Mouse (Mus musculus) stomach, embryonic 14.5 days (tissue): ENCODE measurements around the gene Ilvbl. TPM values are rescaled to one million over a fixed set of nuclear protein-coding genes. Genes with fewer than 3 reads are reported as not detected.
"Not testable (repeated sequence)": the region's sequence is repeated elsewhere in the genome, so short reads cannot be mapped to it uniquely, and the experiment has no call there.

Experiments used
- ATAC-seq: fragments of 200-750 bp; cut with Nextera tagmentation; 2 replicates; pipeline ENCODE4 v1.8.0; 2017; ENCODE audit warnings: low read depth, moderate TSS enrichment; ENCODE audit not compliant: insufficient number of reproducible peaks, insufficient read depth, low FRiP score
- H3K27ac ChIP-seq: fragments of 300-500 bp; sonication (generic); 2 replicates; pipeline ENCODE4 v1.5.1; 2014; ENCODE audit warnings: mild to moderate bottlenecking, low read length, moderate library complexity, mixed read lengths
- H3K27me3 ChIP-seq: fragments of 300-500 bp; sonication (generic); 2 replicates; pipeline ENCODE4 v1.6.1; 2014; ENCODE audit warnings: low read length, control low read depth, mixed read lengths; ENCODE audit not compliant: control insufficient read depth, insufficient read depth
- H3K36me3 ChIP-seq: fragments of 300-500 bp; sonication (generic); 2 replicates; pipeline ENCODE4 v1.6.1; 2014; ENCODE audit warnings: mild to moderate bottlenecking, control low read depth, low read length, moderate library complexity, mixed read lengths; ENCODE audit not compliant: control insufficient read depth, insufficient read depth
- H3K4me1 ChIP-seq: fragments of 300-500 bp; sonication (generic); 2 replicates; pipeline ENCODE4 v1.6.1; 2014; ENCODE audit warnings: low read length, control low read depth, mixed read lengths; ENCODE audit not compliant: control insufficient read depth, insufficient read depth
- H3K4me2 ChIP-seq: fragments of 300-500 bp; sonication (generic); replicated peaks from 2 replicates; pipeline ENCODE4 v1.6.1; 2014; ENCODE audit warnings: low read depth, low read length, control low read depth
- H3K4me3 ChIP-seq: fragments of 300-500 bp; sonication (generic); 2 replicates; pipeline ENCODE4 v1.5.1; 2014; ENCODE audit warnings: low read depth, low read length, control low read depth
- H3K9ac ChIP-seq: fragments of 300-500 bp; sonication (generic); replicated peaks from 2 replicates; pipeline ENCODE4 v1.6.1; 2014; ENCODE audit warnings: low read depth, mild to moderate bottlenecking, control low read depth, low read length, moderate library complexity, mixed read lengths
- H3K9me3 ChIP-seq: fragments of 300-500 bp; sonication (generic); 2 replicates; pipeline ENCODE4 v1.6.1; 2016; ENCODE audit warnings: low read depth, low read length, control low read depth; ENCODE audit not compliant: control insufficient read depth
- WGBS: fragments of 180-500 bp; shearing (Covaris S2); extraction: QIAGEN DNeasy Blood & Tissue Kit; methylation state at CpG from one replicate; pipeline ENCODE4 v1.1.7; 2014; 5-methylcytosine and 5-hydroxymethylcytosine counted together
- polyA plus RNA-seq: library from polyadenylated mRNA; unstranded; fragments of >200 nt; fragmentation: Nextera tagmentation; extraction: Ambion mirVana; gene quantifications from 2 replicates; pipeline ENCODE4 v1.2.1, GENCODE M21; 2014

Gene Ilvbl
- polyA plus RNA-seq: 36.0 and 44.4 TPM in 2 replicates

DNA sequence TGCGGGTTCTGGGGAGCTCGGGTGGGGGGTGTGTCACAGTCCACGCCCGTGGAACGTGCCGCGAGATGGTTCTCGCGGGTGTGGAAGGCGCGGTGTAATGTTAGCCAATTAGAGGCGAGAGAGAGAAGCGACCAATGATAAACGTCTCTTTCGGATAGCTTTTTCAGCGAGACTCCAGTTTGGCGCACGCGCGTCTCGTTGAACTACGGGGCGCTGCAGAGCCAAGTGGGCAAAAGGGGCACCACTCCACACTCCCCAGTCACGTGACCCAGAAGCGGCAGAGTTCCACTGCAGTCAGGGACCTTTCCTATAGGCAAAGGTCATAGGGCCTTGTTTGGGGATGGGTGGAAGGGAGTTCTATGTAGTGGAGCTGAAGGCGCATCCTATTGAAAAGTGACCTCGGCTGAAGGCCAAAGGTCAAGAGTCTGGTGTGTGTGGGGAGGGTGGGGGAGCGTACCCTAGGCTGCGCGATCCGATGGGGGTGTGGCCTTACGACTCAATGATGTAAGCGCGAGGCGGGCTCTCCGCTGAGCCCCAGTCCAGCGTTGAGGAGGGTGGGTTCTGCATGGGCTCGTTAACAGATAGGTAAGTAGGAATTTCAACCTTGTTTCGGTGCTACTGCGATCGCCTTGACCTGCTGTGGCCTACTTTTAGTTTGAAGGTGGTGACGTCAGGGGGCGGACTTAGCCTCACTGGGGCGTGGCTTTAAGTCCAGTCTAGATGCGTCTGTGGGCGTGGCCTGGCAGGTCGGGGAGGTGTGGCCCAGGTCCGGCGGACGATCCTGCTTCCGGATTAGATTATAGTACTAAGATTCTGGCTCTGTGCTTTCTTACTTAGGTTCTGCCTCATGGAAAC is at the start of gene Ilvbl:
TSS of gene Ilvbl (plus strand) at position 97 of the 855 bp plus-strand sequence.
- Histone ChIP-seq H3K4me2 (peak within 1 kb of the TSS; percentile 66), H3K9me3 (no peaks in the 10 kb centered on the region), H3K36me3 (peaks cover 8% of the 10 kb centered on the region), H3K27ac (peak within 1 kb of the TSS; percentile 87), H3K4me1 (peaks cover 4% of the 10 kb centered on the region), H3K27me3 (no peaks in the 10 kb centered on the region), H3K9ac (peak within 1 kb of the TSS; percentile 50), H3K4me3 (peak within 1 kb of the TSS; percentile 61)
- under 1% methylated on average over 51 of the region's 51 CpGs for WGBS
- peak; percentile 89 for ATAC-seq

GRCm38 (mm10) chr10:78525071-78525470 is 49.1 kb upstream of the Ilvbl start:
- H3K36me3 ChIP-seq, H3K9ac ChIP-seq, H3K4me2 ChIP-seq, H3K9me3 ChIP-seq, H3K27me3 ChIP-seq, ATAC-seq, H3K27ac ChIP-seq, H3K4me1 ChIP-seq, H3K4me3 ChIP-seq: not testable (repeated sequence)
- 54% methylated on average over 3 of the region's 3 CpGs for WGBS

DNA sequence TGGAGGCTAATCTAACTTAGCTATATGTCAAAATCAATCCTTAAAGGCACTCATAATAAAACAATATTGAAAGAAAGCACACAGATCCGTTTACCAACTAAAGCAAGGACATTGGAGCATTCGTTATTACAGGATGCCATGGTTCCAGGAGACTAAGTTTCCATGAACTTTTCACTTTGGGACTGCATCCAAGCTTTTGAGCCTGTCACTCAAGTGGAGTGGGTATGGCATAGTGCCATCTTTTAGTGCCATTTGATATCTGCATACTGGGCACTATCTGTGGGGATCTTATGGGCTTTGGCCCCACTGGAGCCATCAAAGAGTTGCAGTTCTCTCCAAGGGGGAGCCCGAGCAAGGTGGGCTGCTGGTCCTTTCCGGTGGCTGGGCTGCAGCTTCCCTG is 48.6 kb upstream of the Ilvbl start:
- Histone ChIP-seq H3K9ac (no peak overlapping the region), H3K9me3 (no peaks in the 10 kb centered on the region), H3K4me2 (no peak overlapping the region), H3K27ac (no peak overlapping the region), H3K27me3 (no peaks in the 10 kb centered on the region), H3K4me3 (no peak overlapping the region), H3K36me3 (no peaks in the 10 kb centered on the region), H3K4me1 (no peaks in the 10 kb centered on the region)
- 53% methylated on average over 4 of the region's 4 CpGs for WGBS
- ATAC-seq: no peak

DNA sequence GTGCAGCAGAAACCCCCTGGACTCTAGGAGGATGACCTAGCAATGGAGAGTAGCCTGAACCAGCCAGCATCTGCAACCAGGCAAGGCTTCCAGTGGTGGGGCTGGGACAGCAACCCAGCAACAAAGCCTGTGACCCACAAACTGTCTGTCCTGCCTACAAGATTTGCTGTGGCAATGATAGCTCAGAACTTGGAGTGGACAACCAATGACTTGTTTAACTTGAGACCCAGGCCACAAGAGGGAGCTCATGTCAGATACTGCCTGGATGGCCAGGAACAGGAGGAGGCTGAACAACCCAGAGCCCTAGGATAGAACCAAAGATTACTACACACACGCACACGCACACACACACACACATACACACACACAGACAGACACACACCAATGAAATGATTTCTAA is 33.2 kb upstream of the Ilvbl start:
- 56% methylated on average over 2 of the region's 2 CpGs for WGBS
- Histone ChIP-seq H3K4me1 (no peaks in the 10 kb centered on the region), H3K9ac (no peak overlapping the region), H3K4me3 (no peak overlapping the region), H3K27ac (no peak overlapping the region), H3K9me3 (no peaks in the 10 kb centered on the region), H3K27me3 (no peaks in the 10 kb centered on the region), H3K36me3 (no peaks in the 10 kb centered on the region), H3K4me2 (no peak overlapping the region)
- no peak for ATAC-seq

DNA sequence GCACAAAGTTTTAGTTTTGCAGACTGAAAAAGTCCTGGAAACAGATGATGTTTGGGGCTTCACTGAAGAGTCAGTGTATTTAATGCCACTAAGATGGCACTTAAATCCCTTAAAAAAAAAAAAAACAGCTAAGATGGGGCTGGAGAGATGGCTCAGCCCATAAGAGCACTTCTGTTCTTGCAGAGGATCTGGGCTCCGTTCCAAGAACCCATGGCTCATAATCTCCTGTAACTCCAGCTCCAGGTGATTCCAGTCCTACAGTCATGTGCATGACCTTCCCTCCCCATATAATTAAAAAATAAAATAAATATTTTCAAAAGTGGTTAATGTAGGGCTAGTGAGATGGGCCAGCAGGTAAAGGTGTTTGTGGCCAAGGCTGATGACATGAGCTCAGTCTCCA is 9.1 kb upstream of the Ilvbl start:
- WGBS: 73% methylated on average over 1 of the region's 1 CpGs
- Histone ChIP-seq H3K36me3 (no peaks in the 10 kb centered on the region), H3K4me3 (no peak overlapping the region), H3K27me3 (no peaks in the 10 kb centered on the region), H3K9me3 (no peaks in the 10 kb centered on the region), H3K27ac (no peak overlapping the region), H3K4me1 (no peaks in the 10 kb centered on the region), H3K9ac (no peak overlapping the region), H3K4me2 (no peak overlapping the region)
- no peak for ATAC-seq

DNA sequence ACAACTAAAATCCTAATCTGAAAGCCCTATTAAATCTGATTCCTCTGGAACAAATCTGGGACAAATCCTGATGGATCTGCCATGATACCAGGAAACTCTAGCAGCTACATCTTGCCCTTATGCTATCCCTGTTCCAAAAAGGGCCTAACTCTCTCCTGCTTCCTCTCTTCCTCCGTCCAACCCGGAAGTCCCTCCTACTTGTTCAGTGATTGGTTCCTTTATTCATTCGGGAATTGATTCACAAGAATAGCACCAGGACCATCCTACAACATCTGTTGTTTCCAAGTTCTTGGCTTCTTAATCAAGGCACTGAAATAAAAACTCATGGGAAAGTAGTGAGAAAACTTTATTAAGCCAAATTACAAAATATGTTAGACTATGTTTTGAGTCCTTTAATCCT is 5.0 kb upstream of the Ilvbl start:
- H3K4me1 ChIP-seq: no peaks in the 10 kb centered on the region
- no peaks in the 10 kb centered on the region for H3K9me3 ChIP-seq
- WGBS: 76% methylated on average over 3 of the region's 3 CpGs
- no peak overlapping the region for H3K27ac ChIP-seq
- no peak overlapping the region for H3K4me3 ChIP-seq
- ATAC-seq: no peak
- H3K27me3 ChIP-seq: no peaks in the 10 kb centered on the region
- no peak overlapping the region for H3K9ac ChIP-seq
- H3K4me2 ChIP-seq: no peak overlapping the region
- H3K36me3 ChIP-seq: no peaks in the 10 kb centered on the region

DNA sequence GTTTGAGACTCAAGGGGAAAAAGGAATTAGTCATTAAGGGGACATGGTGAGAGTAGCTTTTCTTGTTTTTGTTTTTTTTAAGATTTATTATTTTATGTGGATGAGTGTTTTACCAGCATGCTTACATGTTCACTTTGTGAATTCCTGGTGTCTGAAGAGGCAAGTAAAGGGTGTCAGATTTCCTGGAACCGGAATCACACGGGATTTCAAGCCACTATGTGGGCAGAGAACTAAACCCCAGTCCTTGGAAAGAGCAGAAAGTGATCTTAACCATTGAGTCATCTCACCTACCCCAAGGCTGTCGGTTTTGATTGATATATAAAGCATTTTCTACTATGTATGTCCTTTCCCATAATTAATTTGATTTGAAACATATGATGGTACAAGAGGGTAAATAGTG is 4.5 kb upstream of the Ilvbl start:
- H3K4me1 ChIP-seq: no peaks in the 10 kb centered on the region
- no peak for ATAC-seq
- H3K27ac ChIP-seq: no peak overlapping the region
- no peaks in the 10 kb centered on the region for H3K9me3 ChIP-seq
- H3K4me3 ChIP-seq: no peak overlapping the region
- no peak overlapping the region for H3K9ac ChIP-seq
- 53% methylated on average over 3 of the region's 3 CpGs for WGBS
- no peak overlapping the region for H3K4me2 ChIP-seq
- H3K27me3 ChIP-seq: no peaks in the 10 kb centered on the region
- H3K36me3 ChIP-seq: no peaks in the 10 kb centered on the region

GRCm38 (mm10) chr10:78570416-78570815 is 3.7 kb upstream of the Ilvbl start:
- H3K9ac ChIP-seq: no peak overlapping the region
- no peaks in the 10 kb centered on the region for H3K27me3 ChIP-seq
- no peaks in the 10 kb centered on the region; the same call in 1 of the 2 replicates for H3K4me1 ChIP-seq
- no peak overlapping the region for H3K4me2 ChIP-seq
- no peak overlapping the region for H3K4me3 ChIP-seq
- no peak overlapping the region for H3K27ac ChIP-seq
- WGBS: 60% methylated on average over 6 of the region's 6 CpGs
- H3K9me3 ChIP-seq: no peaks in the 10 kb centered on the region
- ATAC-seq: no peak
- no peaks in the 10 kb centered on the region for H3K36me3 ChIP-seq

DNA sequence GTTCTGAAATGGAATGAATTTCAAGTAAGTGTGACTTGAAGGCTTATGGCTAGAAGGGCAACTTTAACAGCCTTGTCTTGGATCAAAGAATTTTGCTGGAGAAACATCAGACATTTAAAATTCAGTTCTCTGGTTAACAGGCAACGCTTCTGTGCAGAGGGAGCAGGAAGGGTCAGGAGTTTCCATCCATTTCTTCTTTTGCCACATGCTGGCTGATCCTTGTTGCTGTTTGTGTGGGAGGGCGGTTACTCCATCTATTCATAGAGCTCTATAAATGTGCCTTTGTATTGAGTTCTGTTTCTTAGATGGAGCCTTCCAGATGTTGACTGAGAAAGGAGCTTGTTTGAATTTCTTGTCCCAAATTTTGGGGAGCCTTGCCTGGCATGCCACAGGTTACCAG is 3.2 kb upstream of the Ilvbl start:
- Histone ChIP-seq H3K4me2 (no peak overlapping the region), H3K36me3 (no peaks in the 10 kb centered on the region), H3K27me3 (no peaks in the 10 kb centered on the region), H3K4me1 (peaks cover 4% of the 10 kb centered on the region), H3K4me3 (no peak overlapping the region), H3K9ac (no peak overlapping the region), H3K27ac (no peak overlapping the region), H3K9me3 (no peaks in the 10 kb centered on the region)
- ATAC-seq: no peak
- 55% methylated on average over 2 of the region's 2 CpGs for WGBS
